Mouse (Mus musculus): Measurements from ENCODE around the gene Cd160. TPM values are rescaled to one million over a fixed set of nuclear protein-coding genes. Genes with fewer than 3 reads are reported as not detected.

Cd160 gene
- total and polyA plus RNA-seq, 3 experiments, result 0.04 to 0.32 TPM; not detected in 1

GRCm38 (mm10) chr3:96813106-96813505, 16.0 kb downstream of the Cd160 start (continued):
- TF ChIP-seq MAX (IDR thresholded peaks at IDR 0.05; ENCODE audit: low read length) (peak; percentile 94), MAZ (IDR thresholded peaks at IDR 0.05; ENCODE audit: low read depth, low read length) (peak; percentile 53; the same call in 1 of the 2 replicates), EP300 (IDR thresholded peaks at IDR 0.05; ENCODE audit: low read depth in 1 of 2, low read length in 2 of 2) (no peak), POLR2A (IDR thresholded peaks at IDR 0.05; ENCODE audit: control insufficient read depth in 1 of 2, insufficient read depth in 1 of 2, low read depth in 1 of 2, low read length in 2 of 2, poor library complexity in 1 of 2) (0 out of 4 replicates have a peak, but pooled peaks of 1 of the 2 experiments have one; percentile 17), TCF12 (IDR thresholded peaks at IDR 0.05; ENCODE audit: low read depth, low read length) (no peak; the same call in 1 of the 2 replicates), ZMIZ1 (IDR thresholded peaks at IDR 0.05; ENCODE audit: low read depth, low read length) (no peak), MYC (IDR thresholded peaks at IDR 0.05; ENCODE audit: low read depth, low read length) (peak; percentile 99), GABPA (IDR thresholded peaks at IDR 0.05; ENCODE audit: low read depth, low read length) (no peak), MAFK (IDR thresholded peaks at IDR 0.05; ENCODE audit: borderline replicate concordance, low read depth, low read length) (no peak), USF1 (IDR thresholded peaks at IDR 0.05; ENCODE audit: low read depth, low read length) (peak; percentile 70), E2F4 (IDR thresholded peaks at IDR 0.05; ENCODE audit: borderline replicate concordance, low read depth, low read length) (no peak), TBP (IDR thresholded peaks at IDR 0.05; ENCODE audit: low read depth, low read length) (peak; percentile 14; the same call in 1 of the 2 replicates), SIN3A (IDR thresholded peaks at IDR 0.05; ENCODE audit: low read length) (peak; percentile 93), POLR2AphosphoS2 (IDR thresholded peaks at IDR 0.05; ENCODE audit: low read length) (no peak), NRF1 (IDR thresholded peaks at IDR 0.05; ENCODE audit: insufficient read depth, low read depth, low read length, poor library complexity, severe bottlenecking) (no peak), POLR2AphosphoS5 (IDR thresholded peaks at IDR 0.05; ENCODE audit: borderline replicate concordance, low read depth, low read length) (no peak), ZNF384 (IDR thresholded peaks at IDR 0.05; ENCODE audit: low read depth, low read length) (no peak), RAD21 (IDR thresholded peaks at IDR 0.05; ENCODE audit: low read depth, low read length) (peak; percentile 67), MXI1 (IDR thresholded peaks at IDR 0.05; ENCODE audit: low read depth, low read length) (peak; percentile 98)

GRCm38 (mm10) chr3:96812395-96813091, 16.6 kb downstream of the Cd160 start:
- Histone ChIP-seq H3K36me3 (ENCODE audit: control insufficient read depth in 1 of 2, insufficient read depth in 2 of 2, low read length in 2 of 2) (peaks cover 0 to 16% of the 10 kb centered on the region in 2 experiments; a peak in 2 of 4 replicates), H3K4me1 (ENCODE audit: control insufficient read depth in 1 of 2, insufficient read depth in 2 of 2, low read length in 2 of 2) (peaks cover 7 to 14% of the 10 kb centered on the region in 2 experiments; a peak in 3 of 4 replicates), H3K27me3 (ENCODE audit: control insufficient read depth in 1 of 2, insufficient read depth in 2 of 2, low read length in 2 of 2) (peaks cover 0 to 3% of the 10 kb centered on the region in 2 experiments; a peak in 2 of 4 replicates), H3K79me2 (ENCODE audit: control insufficient read depth, insufficient read depth, low read length, poor library complexity) (no peaks in the 10 kb centered on the region; the same call in 1 of the 2 replicates), H3K9ac (ENCODE audit: control insufficient read depth, low read depth, low read length, poor library complexity, severe bottlenecking) (peak overlapping the region; percentile 68), H3K9me3 (replicated peaks; ENCODE audit: insufficient read depth, low read length) (no peaks in the 10 kb centered on the region), H3K27ac (ENCODE audit: control insufficient read depth, low read depth, low read length) (peak overlapping the region; percentile 80), H3K4me3 (ENCODE audit: control insufficient read depth in 1 of 2, insufficient read depth in 1 of 2, low read depth in 2 of 2, low read length in 2 of 2) (peak overlapping the region; percentile 62 to 67)
- peak; percentile 98 for DNase-seq (ENCODE audit: low read depth, low spot score)
- TF ChIP-seq POLR2A (IDR thresholded peaks at IDR 0.05; ENCODE audit: control insufficient read depth in 1 of 2, insufficient read depth in 1 of 2, low read depth in 1 of 2, low read length in 2 of 2, poor library complexity in 1 of 2) (peak in 1 of 2 experiments; percentile 72; a peak in 2 of 4 replicates), RAD21 (IDR thresholded peaks at IDR 0.05; ENCODE audit: low read depth, low read length) (peak; percentile 69), JUND (IDR thresholded peaks at IDR 0.05; ENCODE audit: low read depth, low read length) (no peak), TBP (IDR thresholded peaks at IDR 0.05; ENCODE audit: low read depth, low read length) (peak; percentile 57; the same call in 1 of the 2 replicates), USF2 (IDR thresholded peaks at IDR 0.05; ENCODE audit: borderline replicate concordance in 1 of 2, insufficient read depth in 1 of 2, low read depth in 1 of 2, low read length in 2 of 2) (peak; percentile 61 to 68; a peak in 2 of 4 replicates), ZMIZ1 (IDR thresholded peaks at IDR 0.05; ENCODE audit: low read depth, low read length) (0 out of 2 replicates have a peak, but pooled peaks have one; percentile 25), CHD2 (IDR thresholded peaks at IDR 0.05; ENCODE audit: low read length) (no peak), GABPA (IDR thresholded peaks at IDR 0.05; ENCODE audit: low read depth, low read length) (no peak), ETS1 (IDR thresholded peaks at IDR 0.05; ENCODE audit: low read depth, low read length) (peak; percentile 93), SIN3A (IDR thresholded peaks at IDR 0.05; ENCODE audit: low read length) (peak; percentile 83), MYB (IDR thresholded peaks at IDR 0.05; ENCODE audit: low read depth, low read length) (0 out of 2 replicates have a peak, but pooled peaks have one; percentile 36), MAFK (IDR thresholded peaks at IDR 0.05; ENCODE audit: borderline replicate concordance, low read depth, low read length) (no peak), USF1 (IDR thresholded peaks at IDR 0.05; ENCODE audit: low read depth, low read length) (peak; percentile 92), POLR2AphosphoS5 (IDR thresholded peaks at IDR 0.05; ENCODE audit: borderline replicate concordance, low read depth, low read length) (no peak), POLR2AphosphoS2 (IDR thresholded peaks at IDR 0.05; ENCODE audit: low read length) (no peak), CTCF (IDR thresholded peaks at IDR 0.05 in 2 of 3, conservative IDR thresholded peaks at IDR 0.05 in 1 of 3; ENCODE audit: control insufficient read depth in 1 of 3, insufficient read depth in 1 of 3, low read depth in 2 of 3, low read length in 3 of 3, poor library complexity in 1 of 3, severe bottlenecking in 1 of 3) (peak; percentile 97 to 100 (median 99)), ZNF384 (IDR thresholded peaks at IDR 0.05; ENCODE audit: low read depth, low read length) (peak; percentile 63), MXI1 (IDR thresholded peaks at IDR 0.05; ENCODE audit: low read depth, low read length) (peak; percentile 74), RCOR1 (IDR thresholded peaks at IDR 0.05; ENCODE audit: low read depth, low read length) (peak; percentile 5; the same call in 1 of the 2 replicates), GATA1 (IDR thresholded peaks at IDR 0.05; ENCODE audit: low read depth, low read length) (peak; percentile 71), TAL1 (IDR thresholded peaks at IDR 0.05; ENCODE audit: low read length) (peak; percentile 62), SMC3 (IDR thresholded peaks at IDR 0.05; ENCODE audit: low read depth, low read length) (peak; percentile 62), MAZ (IDR thresholded peaks at IDR 0.05; ENCODE audit: low read depth, low read length) (no peak)
